Mouse (Mus musculus) layer of hippocampus, adult 11-12 months (tissue): ENCODE data around the gene Mapk11.

ENCODE experiments used
- DNase-seq: peaks from one replicate; pipeline ENCODE4 v3.0.0; 2022; ENCODE audit warnings: low spot score

Gene Mapk11

GRCm38 (mm10) chr15:89102646-89103045 lies 46.8 kb downstream of the Mapk11 start:
- no peak for DNase-seq

- DNase-seq, result no peak
Observed at GRCm38 (mm10) chr15:89100823-89101222, 48.6 kb downstream of the Mapk11 start.

DNA sequence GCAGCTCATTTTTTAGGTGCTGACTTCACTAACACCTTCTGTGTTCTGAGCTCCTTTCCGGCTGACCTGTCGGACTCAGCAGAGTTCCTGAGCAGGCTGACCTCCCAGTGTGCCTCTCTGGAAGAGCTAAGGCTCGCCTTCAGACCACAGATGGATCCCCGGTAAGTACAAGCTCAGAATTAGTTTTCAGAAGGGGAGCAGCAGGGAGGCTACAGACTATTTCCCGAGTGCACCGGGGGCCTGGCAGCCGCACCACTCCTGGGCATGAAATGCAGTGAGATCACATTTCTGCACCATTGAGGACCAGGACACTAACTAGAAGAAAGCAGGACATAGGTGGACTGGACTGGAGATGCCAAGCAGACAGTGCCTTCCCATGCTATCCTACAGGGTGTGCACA lies 50.8 kb downstream of the Mapk11 start:
- no peak for DNase-seq

DNA sequence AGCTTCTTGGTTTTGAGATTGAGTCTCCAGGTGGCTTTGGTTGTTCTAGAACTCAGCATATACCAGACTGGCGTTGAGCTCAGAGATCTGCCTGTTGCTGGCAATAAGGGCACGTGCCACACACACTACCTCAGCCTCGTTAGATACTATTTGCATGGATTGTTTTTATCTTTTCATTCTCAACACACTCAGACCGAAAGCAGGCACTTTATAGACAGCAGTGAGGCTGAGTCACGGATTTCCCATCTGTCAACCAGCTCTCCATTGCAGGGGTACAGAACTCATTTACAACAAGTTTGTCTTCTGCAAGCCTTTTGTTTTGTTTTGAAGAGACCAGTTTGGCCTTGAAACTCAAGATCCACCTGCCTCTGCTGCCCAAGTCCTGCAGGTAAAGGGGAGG lies 52.0 kb downstream of the Mapk11 start:
- no peak for DNase-seq
